Mouse (Mus musculus) bone marrow, adult 2 months (tissue): ENCODE data around the gene Bsn. TPM values are rescaled to one million over a fixed set of nuclear protein-coding genes. Genes with fewer than 3 reads are reported as not detected.

Experiments used
- H3K27ac ChIP-seq: fragments of 200-500 bp; 2 replicates; pipeline ENCODE4 v1.5.1; 2012; ENCODE audit warnings: low read depth, mild to moderate bottlenecking, control low read depth, inconsistent platforms, low read length; ENCODE audit not compliant: control insufficient read depth, poor library complexity, insufficient read depth
- H3K4me1 ChIP-seq: fragments of 200-500 bp; 2 replicates; pipeline ENCODE4 v1.6.1; 2011; ENCODE audit warnings: low read length; ENCODE audit not compliant: control insufficient read depth, insufficient read depth
- H3K4me3 ChIP-seq: fragments of 200-500 bp; replicated peaks from 2 replicates; pipeline ENCODE3; 2011; ENCODE audit warnings: mild to moderate bottlenecking, low read depth, low read length, control low read depth; ENCODE audit not compliant: control insufficient read depth
- CTCF ChIP-seq: fragments of 200-500 bp; IDR thresholded peaks from 2 replicates; pipeline ENCODE4 v1.5.1; 2011; ENCODE audit warnings: low read length, control low read depth; ENCODE audit not compliant: control insufficient read depth, insufficient read depth
- POLR2A ChIP-seq: fragments of 200-500 bp; IDR thresholded peaks from 2 replicates; pipeline ENCODE4 v1.6.1; 2011; ENCODE audit warnings: low read depth, mild to moderate bottlenecking, control low read depth, low read length, borderline replicate concordance; ENCODE audit not compliant: control insufficient read depth
- WGBS: fragments of 180-500 bp; shearing (Covaris S2); methylation state at CpG from one replicate; pipeline ENCODE4 v1.1.7; 2018; 5-methylcytosine and 5-hydroxymethylcytosine counted together
- polyA plus RNA-seq: library from polyadenylated mRNA; stranded (reverse); fragments of >200 nt; gene quantifications from 2 replicates; pipeline ENCODE4 v1.2.4, GENCODE M21; 2011; ENCODE audit warnings: low replicate concordance; ENCODE audit not compliant: missing spikeins, insufficient read depth, insufficient read length

Gene Bsn
- polyA plus RNA-seq, 1 experiment, result 1.9 TPM

GRCm38 (mm10) chr9:108153516-108154448 lies 36.4 kb downstream of the Bsn start:
- no peak overlapping the region for H3K4me3 ChIP-seq
- peak overlapping the region; percentile 15; the same call in 1 of the 2 replicates for H3K27ac ChIP-seq
- TF ChIP-seq POLR2A, result no peak
- TF ChIP-seq CTCF, result no peak
- H3K4me1 ChIP-seq, result no peaks in the 10 kb centered on the region; the same call in 1 of the 2 replicates
- 51% methylated on average over 12 of the region's 12 CpGs for WGBS

GRCm38 (mm10) chr9:108150486-108150885 lies 39.7 kb downstream of the Bsn start:
- WGBS, result 41% methylated on average over 1 of the region's 1 CpGs
- Histone ChIP-seq H3K27ac (no peak overlapping the region), H3K4me3 (no peak overlapping the region), H3K4me1 (peaks cover 4% of the 10 kb centered on the region; the same call in 1 of the 2 replicates)
- TF ChIP-seq CTCF (no peak), POLR2A (no peak)

GRCm38 (mm10) chr9:108149817-108150216 lies 40.4 kb downstream of the Bsn start:
- H3K4me3 ChIP-seq, result no peak overlapping the region
- H3K27ac ChIP-seq, result no peak overlapping the region
- 75% methylated on average over 4 of the region's 4 CpGs for WGBS
- TF ChIP-seq CTCF, result no peak
- no peak for TF ChIP-seq POLR2A
- H3K4me1 ChIP-seq, result peaks cover 4% of the 10 kb centered on the region; the same call in 1 of the 2 replicates

GRCm38 (mm10) chr9:108147606-108148005 lies 42.6 kb downstream of the Bsn start:
- Histone ChIP-seq H3K4me1 (peaks cover 4% of the 10 kb centered on the region; the same call in 1 of the 2 replicates), H3K4me3 (no peak overlapping the region), H3K27ac (no peak overlapping the region)
- WGBS, result 84% methylated on average over 5 of the region's 5 CpGs
- TF ChIP-seq CTCF (no peak), POLR2A (no peak)

GRCm38 (mm10) chr9:108146451-108146850 lies 43.7 kb downstream of the Bsn start:
- no peak overlapping the region for H3K4me3 ChIP-seq
- peaks cover 4% of the 10 kb centered on the region; the same call in 1 of the 2 replicates for H3K4me1 ChIP-seq
- TF ChIP-seq POLR2A, result no peak
- no peak for TF ChIP-seq CTCF
- 27% methylated on average over 4 of the region's 4 CpGs for WGBS
- no peak overlapping the region; the same call in 1 of the 2 replicates for H3K27ac ChIP-seq

GRCm38 (mm10) chr9:108145740-108146139 lies 44.4 kb downstream of the Bsn start:
- TF ChIP-seq POLR2A, result no peak
- no peak for TF ChIP-seq CTCF
- H3K27ac ChIP-seq, result no peak overlapping the region
- H3K4me3 ChIP-seq, result no peak overlapping the region
- WGBS, result 58% methylated on average over 6 of the region's 6 CpGs
- peaks cover 4% of the 10 kb centered on the region; the same call in 1 of the 2 replicates for H3K4me1 ChIP-seq

GRCm38 (mm10) chr9:108144371-108145270 lies 45.6 kb downstream of the Bsn start:
- WGBS, result 68% methylated on average over 17 of the region's 17 CpGs
- no peak for TF ChIP-seq CTCF
- TF ChIP-seq POLR2A, result no peak
- Histone ChIP-seq H3K27ac (no peak overlapping the region), H3K4me1 (peaks cover 4% of the 10 kb centered on the region; the same call in 1 of the 2 replicates), H3K4me3 (no peak overlapping the region)
